Mouse (Mus musculus): Measurements from ENCODE around the gene Taar7a.

- TF ChIP-seq CTCF (IDR thresholded peaks at IDR 0.05) (no peak), POLR2A (IDR thresholded peaks at IDR 0.05; ENCODE audit: insufficient read depth, low read depth, low read length) (no peak), EP300 (IDR thresholded peaks at IDR 0.05; ENCODE audit: insufficient read depth, low read depth, low read length) (no peak)
Measured at GRCm38 (mm10) chr10:23971256-23971655, 22.0 kb downstream of the Taar7a start.
